Mouse (Mus musculus) right cerebral cortex, adult 2 months (tissue): Measurements from ENCODE around the gene Akr1c14.
"Not testable (repeated sequence)": the region's sequence is repeated elsewhere in the genome, so short reads cannot be mapped to it uniquely, and the experiment has no call there.

ENCODE experiments used
- DNase-seq, 2 experiments: peaks; one replicate each; pipeline ENCODE4 v3.0.0; 2021 to 2022; ENCODE audit warnings: low spot score in 2 of 2

Gene Akr1c14

GRCm38 (mm10) chr13:4048719-4049118, at the start of gene Akr1c14:
Akr1c14 (plus strand) TSS chr13:4049011.
- no peak for DNase-seq

GRCm38 (mm10) chr13:4001687-4002086, 47.1 kb upstream of the Akr1c14 start:
- DNase-seq, result peak; percentile 79 to 87

- no peak for DNase-seq
These were observed 38.0 kb upstream of the Akr1c14 start for GRCm38 (mm10) chr13:4010784-4011183.

GRCm38 (mm10) chr13:4013811-4014210, 35.0 kb upstream of the Akr1c14 start:
- DNase-seq, result no peak

GRCm38 (mm10) chr13:4029897-4030296, 18.9 kb upstream of the Akr1c14 start:
- DNase-seq, result no peak

GRCm38 (mm10) chr13:4032512-4032911, 16.3 kb upstream of the Akr1c14 start:
- no peak for DNase-seq

GRCm38 (mm10) chr13:4035052-4035451, 13.8 kb upstream of the Akr1c14 start:
- no peak for DNase-seq

GRCm38 (mm10) chr13:4046113-4046512, 2.7 kb upstream of the Akr1c14 start:
- no peak for DNase-seq

GRCm38 (mm10) chr13:4046841-4047240, 2.0 kb upstream of the Akr1c14 start:
- no peak for DNase-seq

GRCm38 (mm10) chr13:4048226-4048625, 585 bp upstream of the Akr1c14 start:
- DNase-seq, result no peak

GRCm38 (mm10) chr13:4049655-4050054, 844 bp downstream of the Akr1c14 start:
- DNase-seq, result no peak

- no peak for DNase-seq
These were observed 6.6 kb downstream of the Akr1c14 start for GRCm38 (mm10) chr13:4055450-4055849.

- no peak for DNase-seq
These were observed 7.4 kb downstream of the Akr1c14 start for GRCm38 (mm10) chr13:4056211-4056610.

- DNase-seq, result not testable (repeated sequence)
These were observed 9.4 kb downstream of the Akr1c14 start for GRCm38 (mm10) chr13:4058239-4058638.

GRCm38 (mm10) chr13:4059363-4059762, 10.6 kb downstream of the Akr1c14 start:
- DNase-seq, result no peak

- no peak for DNase-seq
These were observed 11.5 kb downstream of the Akr1c14 start for GRCm38 (mm10) chr13:4060214-4060730.

- no peak for DNase-seq
These were observed 28.0 kb downstream of the Akr1c14 start for GRCm38 (mm10) chr13:4076517-4077435.

GRCm38 (mm10) chr13:4079876-4080275, 31.1 kb downstream of the Akr1c14 start:
- no peak for DNase-seq

GRCm38 (mm10) chr13:4101691-4102090, 52.9 kb downstream of the Akr1c14 start:
- DNase-seq, result no peak

GRCm38 (mm10) chr13:4102721-4103120, 53.9 kb downstream of the Akr1c14 start:
- DNase-seq, result no peak

- peak; percentile 64 to 70 for DNase-seq
These were observed 61.7 kb downstream of the Akr1c14 start for GRCm38 (mm10) chr13:4110281-4111188.
